Mouse (Mus musculus) heart, adult 2 months (tissue): ENCODE results near the gene Rab31. TPM values are rescaled to one million over a fixed set of nuclear protein-coding genes. Genes with fewer than 3 reads are reported as not detected.

Experiments
- DNase-seq, 2 experiments: peaks; one replicate each; pipeline ENCODE4 v3.0.0; 2021
- H3K27ac ChIP-seq: fragments of 200-600 bp; 2 replicates; pipeline ENCODE4 v1.8.1; 2022
- H3K27me3 ChIP-seq: fragments of 200-500 bp; 2 replicates; pipeline ENCODE4 v1.6.1; 2012; ENCODE audit warnings: mild to moderate bottlenecking, low read length, inconsistent platforms, mixed read lengths; ENCODE audit not compliant: control insufficient read depth, insufficient read depth
- H3K36me3 ChIP-seq: fragments of 200-500 bp; 2 replicates; pipeline ENCODE4 v1.6.1; 2012; ENCODE audit warnings: low read length, inconsistent platforms; ENCODE audit not compliant: control insufficient read depth, insufficient read depth
- H3K4me1 ChIP-seq: fragments of 200-500 bp; 2 replicates; pipeline ENCODE4 v1.6.1; 2011; ENCODE audit warnings: low read length; ENCODE audit not compliant: control insufficient read depth, insufficient read depth
- H3K4me3 ChIP-seq: fragments of 200-600 bp; 2 replicates; pipeline ENCODE4 v1.8.1; 2022
- H3K79me2 ChIP-seq: fragments of 200-500 bp; replicated peaks from 2 replicates; pipeline ENCODE4 v1.6.1; 2012; ENCODE audit warnings: mild to moderate bottlenecking, inconsistent platforms, low read length, moderate library complexity, mixed read lengths; ENCODE audit not compliant: control insufficient read depth, insufficient read depth
- H3K9ac ChIP-seq: fragments of 200-500 bp; 2 replicates; pipeline ENCODE4 v1.6.1; 2012; ENCODE audit warnings: low read depth, mild to moderate bottlenecking, control low read depth, inconsistent platforms, low read length, mixed read lengths
- CTCF ChIP-seq: fragments of 200-600 bp; IDR thresholded peaks from 2 replicates; pipeline ENCODE4 v1.8.1; 2022; ENCODE audit warnings: antibody characterized with exemption, mild to moderate bottlenecking, moderate library complexity
- EP300 ChIP-seq: fragments of 200-500 bp; IDR thresholded peaks from 2 replicates; pipeline ENCODE4 v1.6.1; 2011; ENCODE audit warnings: low read depth, low read length, control low read depth; ENCODE audit not compliant: insufficient read depth
- POLR2A ChIP-seq: fragments of 200-500 bp; IDR thresholded peaks from 2 replicates; pipeline ENCODE4 v1.6.1; 2011; ENCODE audit warnings: mild to moderate bottlenecking, low read depth, low read length, control low read depth; ENCODE audit not compliant: insufficient read depth
- WGBS: fragments of 180-500 bp; shearing (Covaris S2); methylation state at CpG from one replicate; pipeline ENCODE4 v1.1.7; 2018; 5-methylcytosine and 5-hydroxymethylcytosine counted together
- intact Hi-C: fragments of 180-260 bp; cut with DNase I; formaldehyde crosslinking; loops from one replicate; pipeline ENCODE4 v1.15.1; 2025
- polyA plus RNA-seq: library from polyadenylated mRNA; depleted of rRNA; stranded (reverse); fragments of >200 nt; gene quantifications from 2 replicates; pipeline ENCODE4 v1.2.3, GENCODE M21; 2012
- total RNA-seq, 2 experiments: library from RNA; stranded (reverse); gene quantifications; 2 replicates each; pipeline ENCODE4 v1.2.3; 2021

Rab31 gene
- total and polyA plus RNA-seq, 3 experiments, result 12.5 to 16.5 (median 13.0) TPM

- no peak overlapping the region for H3K9ac ChIP-seq
- no peaks in the 10 kb centered on the region for H3K36me3 ChIP-seq
- no peak overlapping the region for H3K27ac ChIP-seq
- DNase-seq, result no peak
- H3K79me2 ChIP-seq, result peaks cover 4% of the 10 kb centered on the region
- TF ChIP-seq POLR2A (no peak), CTCF (no peak), EP300 (no peak)
- intact Hi-C loops, result no loop called here
- no peaks in the 10 kb centered on the region for H3K27me3 ChIP-seq
- 89% methylated on average over 6 of the region's 6 CpGs for WGBS
- no peak overlapping the region for H3K4me3 ChIP-seq
- H3K4me1 ChIP-seq, result no peaks in the 10 kb centered on the region
Measured at GRCm38 (mm10) chr17:65746314-65746713, 26.2 kb downstream of the Rab31 start.

DNA sequence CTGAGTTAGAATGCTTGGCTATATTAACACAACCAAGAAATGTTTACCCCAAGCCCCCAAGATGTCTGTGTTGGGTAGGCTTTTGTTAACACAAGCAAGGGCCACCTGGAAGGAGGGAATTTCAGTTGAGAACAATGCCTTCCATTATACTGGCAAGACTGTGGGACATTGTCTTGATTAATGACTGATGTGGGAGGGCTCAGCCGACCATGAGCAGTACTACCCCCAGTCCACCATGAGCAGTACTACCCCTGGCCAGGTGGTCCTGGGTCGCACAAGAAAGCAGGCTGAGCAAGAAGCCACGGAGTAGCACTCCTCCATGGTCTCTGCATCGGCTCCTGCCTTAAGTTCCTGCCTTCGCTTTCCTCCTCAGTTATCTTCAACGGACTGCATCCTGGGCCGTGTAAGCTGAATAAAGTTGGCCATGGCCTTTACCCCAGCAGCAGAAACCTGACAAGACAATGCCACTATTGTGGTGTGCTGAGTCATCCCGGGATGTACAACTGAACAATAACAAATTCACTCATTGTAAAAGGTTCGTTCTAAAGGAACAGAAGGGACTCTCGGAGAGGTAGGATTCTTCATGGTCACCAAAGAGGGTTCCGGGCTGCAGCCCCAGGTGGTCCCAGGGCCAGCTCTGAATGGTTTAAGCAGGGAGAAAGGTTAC is 28.8 kb downstream of the Rab31 start:
- TF ChIP-seq POLR2A (no peak), CTCF (no peak)
- Histone ChIP-seq H3K79me2 (no peaks in the 10 kb centered on the region; the same call in none of the 2 replicates), H3K9ac (no peak overlapping the region), H3K36me3 (no peaks in the 10 kb centered on the region), H3K27ac (no peak overlapping the region), H3K4me3 (no peak overlapping the region), H3K27me3 (no peaks in the 10 kb centered on the region), H3K4me1 (no peaks in the 10 kb centered on the region)
- no peak for DNase-seq
- intact Hi-C loops, result no loop called here
- 76% methylated on average over 11 of the region's 11 CpGs for WGBS

DNA sequence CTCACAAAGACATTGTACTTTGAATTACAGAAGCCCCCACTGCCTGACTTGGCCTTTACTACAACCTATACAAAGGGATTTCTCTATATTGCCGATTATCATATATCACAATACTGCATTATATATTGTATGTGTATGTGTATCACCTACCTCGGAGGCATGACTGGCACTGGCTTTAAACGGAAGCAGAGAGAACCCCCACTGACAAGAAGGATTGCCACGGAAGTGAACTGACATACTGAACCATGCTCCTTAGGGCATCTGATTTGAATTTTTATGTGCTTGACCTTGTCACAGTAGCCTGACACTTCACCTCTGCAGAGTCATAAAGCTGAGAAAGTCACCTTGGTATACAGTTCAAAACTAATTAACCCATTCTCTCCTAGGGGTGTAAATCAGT is 29.6 kb downstream of the Rab31 start:
- Histone ChIP-seq H3K9ac (no peak overlapping the region), H3K4me3 (no peak overlapping the region), H3K4me1 (no peaks in the 10 kb centered on the region), H3K27ac (no peak overlapping the region), H3K36me3 (no peaks in the 10 kb centered on the region), H3K27me3 (no peaks in the 10 kb centered on the region), H3K79me2 (no peaks in the 10 kb centered on the region; the same call in 1 of the 2 replicates)
- DNase-seq, result no peak
- WGBS, result 90% methylated on average over 4 of the region's 4 CpGs
- intact Hi-C loops, result no loop called here
- TF ChIP-seq CTCF (no peak), EP300 (no peak), POLR2A (no peak)

- Histone ChIP-seq H3K27ac (no peak overlapping the region), H3K79me2 (no peaks in the 10 kb centered on the region; the same call in 1 of the 2 replicates), H3K4me1 (peaks cover 4% of the 10 kb centered on the region), H3K9ac (no peak overlapping the region), H3K27me3 (no peaks in the 10 kb centered on the region), H3K4me3 (no peak overlapping the region), H3K36me3 (no peaks in the 10 kb centered on the region)
- TF ChIP-seq EP300, result no peak
- no peak for TF ChIP-seq CTCF
- TF ChIP-seq POLR2A, result no peak
- 91% methylated on average over 10 of the region's 10 CpGs for WGBS
- no peak for DNase-seq
- intact Hi-C loops, result no loop called here
Measured at GRCm38 (mm10) chr17:65742245-65742905, 30.2 kb downstream of the Rab31 start.

GRCm38 (mm10) chr17:65741565-65741964 is 31.0 kb downstream of the Rab31 start:
- intact Hi-C loops, result no loop called here

More at GRCm38 (mm10) chr17:65741565-65741964, 31.0 kb downstream of the Rab31 start:
- H3K9ac ChIP-seq, result no peak overlapping the region
- no peaks in the 10 kb centered on the region; the same call in 1 of the 2 replicates for H3K79me2 ChIP-seq
- 92% methylated on average over 4 of the region's 4 CpGs for WGBS
- no peak for DNase-seq
- TF ChIP-seq POLR2A, result no peak
- TF ChIP-seq EP300, result no peak
- TF ChIP-seq CTCF, result no peak
- no peak overlapping the region for H3K27ac ChIP-seq
- H3K27me3 ChIP-seq, result no peaks in the 10 kb centered on the region
- H3K36me3 ChIP-seq, result no peaks in the 10 kb centered on the region
- peaks cover 4% of the 10 kb centered on the region for H3K4me1 ChIP-seq
- no peak overlapping the region for H3K4me3 ChIP-seq
